Mouse (Mus musculus) CH12.LX (cell line): ENCODE results near the gene Ccdc162.

Source experiments
- CTCF ChIP-seq, 2 experiments: IDR thresholded peaks in 1 of 2; conservative IDR thresholded peaks in 1 of 2; 2 replicates each; pipeline ENCODE4 v1.5.1; 2011 to 2012; ENCODE audit warnings: low read depth in 2 of 2, low read length in 2 of 2, improper control_type of control experiment in 1 of 2, inconsistent platforms in 1 of 2, mild to moderate bottlenecking in 1 of 2, moderate library complexity in 1 of 2
- POLR2A ChIP-seq: IDR thresholded peaks from 2 replicates; pipeline ENCODE4 v1.6.1; 2011; ENCODE audit warnings: low read depth, mild to moderate bottlenecking, improper control_type of control experiment, low read length
- TCF12 ChIP-seq: IDR thresholded peaks from 2 replicates; pipeline ENCODE4 v1.6.1; 2014; ENCODE audit warnings: low read depth, mild to moderate bottlenecking, inconsistent platforms, low read length, improper control_type of control experiment

GRCm38 (mm10) chr10:41758041-41758440 is 41.6 kb upstream of the Ccdc162 start:
- no peak for TF ChIP-seq CTCF (conservative IDR thresholded peaks at IDR 0.05 in 1 of 2, IDR thresholded peaks at IDR 0.05 in 1 of 2; ENCODE audit: low read depth in 2 of 2, low read length in 2 of 2)
- TF ChIP-seq POLR2A, result no peak
- TF ChIP-seq TCF12, result no peak
